Mouse (Mus musculus) R1 (cell line): ENCODE data around the gene Fndc11.
A peak's percentile ranks its signal among the peaks of the same experiment; 100 is the strongest.

Experiments
- DNase-seq: peaks from one replicate; pipeline ENCODE4 v3.0.0-alpha.2; 2018; ENCODE audit warnings: low read depth, low spot score

Fndc11 gene

DNA sequence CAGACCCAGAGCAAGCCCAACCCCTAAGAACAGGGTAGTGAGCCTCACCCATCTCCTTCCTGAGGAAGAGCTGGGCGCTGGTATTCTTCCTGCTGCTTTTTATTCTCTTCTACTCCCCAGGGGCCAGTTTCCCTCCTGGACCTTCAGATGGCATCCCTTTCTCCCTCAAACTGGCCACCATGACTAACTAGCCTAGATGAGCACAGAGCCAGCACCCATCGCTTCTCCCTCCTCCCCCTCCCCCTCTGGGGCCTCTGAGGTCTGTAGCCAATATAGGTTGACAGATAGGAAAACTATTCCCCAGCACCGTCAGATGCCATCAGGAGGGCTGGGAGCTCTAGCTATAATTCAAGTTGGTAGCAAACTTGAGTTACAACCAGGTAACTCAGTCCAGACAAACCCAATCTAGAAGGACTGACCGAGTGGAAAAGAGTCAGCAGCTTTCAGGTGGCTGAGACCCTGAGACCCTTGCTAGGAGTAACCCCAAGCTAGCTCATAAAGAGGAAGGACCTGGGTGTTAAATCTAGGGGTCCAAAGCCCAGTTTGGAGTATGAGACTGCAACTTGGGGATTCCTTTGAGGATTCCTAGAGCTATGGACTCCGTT, 830 bp upstream of the Fndc11 start:
- DNase-seq: no peak

DNA sequence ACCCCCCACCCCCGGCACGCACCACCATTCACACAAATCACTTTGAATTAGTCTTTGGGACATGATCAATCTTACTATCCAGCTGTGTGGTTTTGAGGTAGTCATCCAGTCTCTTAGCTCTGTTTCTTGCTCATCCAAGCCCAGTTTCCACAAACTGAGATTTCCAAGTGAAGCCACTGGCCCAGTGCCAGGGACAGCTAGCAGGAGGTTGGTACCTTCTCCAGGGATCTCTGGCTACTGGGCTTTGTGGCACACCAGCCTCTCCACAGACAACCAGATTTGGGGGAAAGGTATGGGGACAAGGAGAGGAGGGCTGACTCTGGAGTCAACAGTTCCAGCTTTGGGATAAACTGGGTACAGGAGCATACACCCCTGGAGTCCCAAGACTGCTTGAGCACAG, 548 bp downstream of the Fndc11 start:
- no peak for DNase-seq

DNA sequence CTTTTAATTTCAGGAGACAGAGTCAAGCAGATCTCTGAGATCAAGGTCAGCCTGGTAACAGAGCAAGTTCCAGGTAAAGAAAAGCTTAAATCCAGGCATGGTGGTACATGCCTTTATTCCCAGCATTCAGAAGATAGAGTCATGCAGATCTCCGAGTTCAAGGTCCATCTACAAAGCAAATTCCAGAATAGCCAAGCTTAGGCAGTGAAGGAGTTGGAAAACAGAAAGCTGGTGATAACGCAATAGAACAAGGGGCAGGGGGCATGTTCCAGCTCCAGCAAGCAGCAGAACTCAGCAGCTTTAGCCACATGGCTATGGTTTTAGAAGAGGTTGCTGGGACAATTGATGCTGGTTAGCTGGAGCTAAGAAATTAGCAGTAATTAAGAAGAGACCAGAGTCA, 5.2 kb downstream of the Fndc11 start:
- DNase-seq: no peak

DNA sequence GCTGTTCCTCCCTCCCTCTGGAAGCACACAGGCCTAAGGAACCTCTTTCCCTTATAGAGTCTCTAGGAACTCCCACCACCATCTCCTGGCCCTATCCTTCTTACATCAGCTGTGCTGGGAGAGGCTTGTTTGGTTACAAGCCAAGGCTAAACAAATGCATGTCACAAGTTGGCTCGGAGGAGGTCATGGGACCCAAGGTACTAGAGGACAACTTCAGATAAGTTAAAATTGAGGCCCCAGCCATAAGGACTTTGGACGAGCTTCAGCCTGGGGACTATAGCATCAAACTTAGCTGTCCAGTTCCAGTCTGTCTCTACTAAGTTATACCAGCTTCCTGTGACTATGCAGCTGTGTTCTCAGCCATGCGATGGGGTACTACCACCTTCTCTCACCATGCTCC, 7.3 kb downstream of the Fndc11 start:
- no peak for DNase-seq

DNA sequence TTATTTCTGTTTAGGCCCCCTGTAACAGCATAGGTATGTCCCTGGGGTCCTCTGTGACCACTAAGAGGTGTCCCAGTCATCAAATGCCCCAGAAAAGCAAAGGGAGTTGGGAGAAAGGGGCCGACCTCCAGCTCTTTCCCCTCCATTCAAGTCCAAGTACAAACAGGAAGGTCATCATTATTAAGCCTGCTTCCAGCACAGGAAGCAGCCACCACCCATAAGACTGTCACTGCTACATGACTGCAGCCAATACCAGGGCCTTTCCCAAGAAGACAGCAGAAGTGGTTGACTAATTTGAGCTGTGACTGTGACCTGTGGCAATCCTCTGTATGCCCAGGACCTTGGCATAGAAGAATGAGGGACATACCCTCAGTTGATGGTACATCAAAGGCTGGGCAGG, 8.5 kb downstream of the Fndc11 start:
- DNase-seq: no peak

DNA sequence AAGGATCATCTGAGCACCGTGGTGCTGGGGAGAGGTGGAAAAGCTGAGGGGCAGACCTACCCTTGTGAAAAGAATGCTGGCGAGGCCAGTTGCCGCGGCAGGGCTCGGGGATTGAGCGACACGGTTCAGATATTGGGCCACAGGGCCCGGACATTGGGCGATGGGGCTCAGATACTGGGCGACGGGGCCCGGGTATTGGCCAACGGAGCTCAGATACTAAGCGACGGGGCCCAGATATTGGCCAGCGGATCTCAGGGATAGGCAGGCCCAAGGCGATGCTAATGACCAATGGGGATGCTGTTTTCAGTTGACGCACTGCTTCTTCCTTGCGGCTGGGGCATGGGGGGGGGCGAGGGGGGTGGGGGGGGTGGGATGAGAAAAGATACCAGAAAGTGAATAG, 11.4 kb downstream of the Fndc11 start:
- peak; percentile 25 for DNase-seq

DNA sequence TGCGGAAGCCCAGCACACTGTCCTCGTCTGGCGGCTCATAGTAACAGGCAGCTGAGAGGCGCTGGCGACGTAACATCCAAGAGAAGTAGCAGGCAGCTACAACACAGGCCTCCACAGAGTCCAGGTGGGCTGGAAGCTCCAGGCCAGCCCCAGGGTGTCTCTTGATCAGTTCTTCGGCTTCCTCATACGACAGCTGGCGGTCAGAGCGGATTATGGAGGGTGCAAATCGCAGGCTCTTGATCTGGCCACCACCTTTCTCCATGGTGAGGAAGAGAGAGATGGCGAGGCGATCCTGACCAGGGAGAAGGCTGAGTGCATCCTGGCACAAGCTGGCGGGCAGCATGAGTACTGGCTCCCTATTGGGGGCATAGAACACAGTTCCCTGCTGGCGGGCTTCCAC, 13.6 kb downstream of the Fndc11 start:
- no peak for DNase-seq

DNA sequence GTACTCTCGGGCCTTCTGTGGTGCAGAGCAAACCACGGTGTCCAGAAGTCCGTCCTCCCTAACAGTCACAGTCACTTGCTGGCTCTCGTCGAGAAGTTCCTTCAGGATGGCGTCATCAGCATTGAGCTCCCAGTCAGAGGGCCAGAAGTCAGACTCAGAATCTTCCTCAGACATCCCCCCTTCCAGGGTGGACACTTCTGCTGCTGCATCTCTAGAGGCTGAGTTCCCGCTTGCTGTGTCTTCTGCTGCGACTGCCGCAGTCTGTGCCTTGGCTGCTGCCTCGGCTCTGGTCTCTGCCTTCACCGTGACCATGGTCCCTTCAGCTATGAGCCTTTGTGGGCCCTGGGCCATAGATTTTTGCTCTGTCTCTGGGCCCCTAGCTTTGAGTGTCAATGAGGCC, 14.9 kb downstream of the Fndc11 start:
- peak; percentile 3 for DNase-seq

DNA sequence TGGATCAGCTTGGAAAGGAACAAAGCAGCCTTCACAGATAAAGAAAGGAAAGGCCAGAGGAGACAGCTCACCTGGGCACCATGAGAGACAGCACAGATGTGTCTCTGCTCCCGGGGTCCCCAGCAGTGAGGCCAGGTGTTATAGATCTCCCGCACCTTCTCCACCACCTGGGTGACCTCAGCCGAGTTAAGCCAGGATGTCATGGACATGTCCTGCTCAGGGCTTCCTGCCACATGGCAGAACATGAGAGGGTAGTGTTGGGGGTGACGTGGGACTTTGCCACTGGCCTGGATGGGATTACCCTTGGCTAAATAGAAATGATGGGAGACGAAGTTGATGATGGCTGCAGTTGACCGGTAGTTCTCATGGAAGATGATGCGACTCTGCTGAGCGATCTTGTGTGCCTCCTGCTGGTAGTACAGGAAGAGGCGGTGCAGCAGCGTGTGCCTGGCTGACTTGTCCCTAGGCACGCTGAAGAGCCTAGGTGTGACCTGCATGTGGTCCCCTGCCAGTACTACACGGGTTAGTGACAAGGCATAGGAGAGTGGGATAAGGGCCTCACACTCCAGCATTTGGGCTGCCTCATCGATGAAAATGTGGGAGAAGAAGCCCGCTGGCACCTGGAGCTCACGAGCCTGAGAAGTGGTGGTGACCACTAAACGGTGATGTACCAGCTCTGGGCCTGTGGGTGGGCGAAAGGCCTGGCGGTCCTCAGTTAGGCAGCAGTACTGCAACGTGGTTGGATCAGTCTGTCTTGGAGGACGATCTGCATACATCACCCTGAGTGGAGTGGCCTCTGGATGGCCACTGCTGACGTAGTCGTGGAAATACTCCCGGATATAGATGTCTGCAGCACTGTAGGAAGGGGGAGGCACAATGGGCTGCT, 16.1 kb downstream of the Fndc11 start:
- DNase-seq: peak; percentile 39

DNA sequence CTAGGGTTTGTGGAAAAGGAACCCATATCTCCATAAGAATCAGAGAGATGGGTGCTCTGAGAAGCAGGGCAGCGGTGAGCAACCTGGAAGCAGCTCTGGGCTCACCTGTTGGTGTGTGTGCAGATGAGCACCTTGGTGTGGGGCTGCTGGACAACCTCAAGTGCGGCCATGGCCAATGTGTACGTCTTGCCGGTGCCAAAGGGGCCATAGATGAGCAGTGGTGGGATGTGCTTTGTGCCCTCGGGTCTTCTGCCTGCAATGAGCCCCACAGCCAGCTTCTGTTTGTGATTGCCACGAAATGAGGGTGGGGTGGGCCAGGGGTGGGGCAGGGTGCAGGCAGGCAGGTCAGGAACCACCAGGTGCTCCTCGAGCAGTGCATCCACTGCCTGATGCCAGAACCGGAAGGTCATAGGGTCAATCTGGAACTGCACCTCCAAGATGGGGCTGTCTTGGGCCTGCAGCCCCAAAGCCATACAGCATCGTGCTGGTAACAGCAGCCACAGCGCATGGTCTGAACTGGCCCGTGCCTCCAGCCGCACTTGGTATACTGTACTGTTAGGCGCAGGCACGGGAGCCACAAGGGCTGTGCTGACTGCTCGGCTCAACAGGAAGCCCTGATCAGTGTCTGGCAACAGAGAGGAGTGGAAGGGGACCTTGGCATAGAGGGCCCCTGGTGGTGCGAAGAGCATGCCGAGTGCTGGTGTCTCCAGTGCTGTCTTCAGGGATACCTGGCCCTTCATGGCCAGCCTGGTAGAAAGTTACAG, 17.6 kb downstream of the Fndc11 start:
- peak; percentile 17 for DNase-seq

DNA sequence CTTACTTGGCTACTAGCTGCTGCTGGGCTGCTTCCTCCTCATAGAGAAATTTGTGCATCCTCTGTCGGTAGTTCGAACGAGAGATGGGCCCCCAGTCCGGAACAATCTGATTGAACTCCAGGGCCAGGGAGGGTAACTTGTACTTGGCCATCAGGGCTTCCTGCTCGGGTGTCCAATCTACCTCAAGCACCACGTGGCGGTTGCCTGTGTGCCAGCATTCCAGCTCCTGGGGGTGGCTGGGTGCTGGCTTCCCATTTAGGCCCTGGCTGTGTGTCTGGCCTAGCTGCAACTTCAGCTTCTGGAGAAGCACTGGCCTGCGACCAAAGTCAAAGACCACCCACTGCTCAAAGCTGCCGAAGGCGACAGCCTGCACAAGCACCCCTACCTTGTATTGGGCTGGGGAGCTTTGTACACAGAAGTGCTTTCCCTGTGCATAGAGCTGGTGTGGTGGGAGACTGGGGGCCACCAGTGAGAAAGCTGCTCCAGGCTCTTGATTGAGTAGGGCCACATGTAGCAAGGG, 18.3 kb downstream of the Fndc11 start:
- DNase-seq: no peak

DNA sequence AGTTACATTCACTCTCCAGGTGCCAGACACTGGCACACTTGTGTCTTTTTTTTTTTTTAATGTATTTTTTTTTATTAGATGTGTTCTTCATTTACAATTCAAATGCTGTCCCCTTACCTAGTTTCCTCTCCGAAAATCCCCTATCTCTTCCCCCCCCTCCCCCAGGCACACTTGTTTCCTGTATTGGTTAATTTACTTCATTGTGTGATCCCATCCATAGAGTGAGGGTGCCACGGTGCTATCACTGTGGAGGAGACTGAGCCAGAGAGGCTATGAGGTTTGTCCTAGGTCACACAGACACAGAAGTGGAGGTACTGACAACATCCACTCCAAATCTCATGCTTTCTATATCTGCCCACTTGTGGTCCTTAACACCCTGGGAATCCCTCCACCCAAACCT, 19.0 kb downstream of the Fndc11 start:
- DNase-seq: no peak

DNA sequence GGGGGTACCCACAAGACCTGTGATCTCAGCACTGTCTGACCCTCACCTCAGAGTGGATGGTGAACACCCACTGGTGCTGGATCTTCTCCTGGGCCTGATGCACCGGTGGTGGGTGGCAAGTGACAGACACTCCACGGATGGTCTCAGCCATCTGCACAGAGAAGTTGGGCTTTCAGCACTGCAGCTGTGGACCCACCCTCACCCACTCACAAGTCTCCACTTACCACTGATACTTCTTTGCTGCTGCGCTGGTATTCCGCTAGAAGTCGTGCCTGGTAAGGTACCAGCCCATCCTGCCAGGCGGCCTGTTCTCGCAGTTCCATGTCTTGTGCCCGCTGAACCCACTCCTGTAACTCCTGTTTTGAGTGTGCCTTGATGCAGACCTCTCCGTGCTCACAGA, 19.4 kb downstream of the Fndc11 start:
- no peak for DNase-seq

DNA sequence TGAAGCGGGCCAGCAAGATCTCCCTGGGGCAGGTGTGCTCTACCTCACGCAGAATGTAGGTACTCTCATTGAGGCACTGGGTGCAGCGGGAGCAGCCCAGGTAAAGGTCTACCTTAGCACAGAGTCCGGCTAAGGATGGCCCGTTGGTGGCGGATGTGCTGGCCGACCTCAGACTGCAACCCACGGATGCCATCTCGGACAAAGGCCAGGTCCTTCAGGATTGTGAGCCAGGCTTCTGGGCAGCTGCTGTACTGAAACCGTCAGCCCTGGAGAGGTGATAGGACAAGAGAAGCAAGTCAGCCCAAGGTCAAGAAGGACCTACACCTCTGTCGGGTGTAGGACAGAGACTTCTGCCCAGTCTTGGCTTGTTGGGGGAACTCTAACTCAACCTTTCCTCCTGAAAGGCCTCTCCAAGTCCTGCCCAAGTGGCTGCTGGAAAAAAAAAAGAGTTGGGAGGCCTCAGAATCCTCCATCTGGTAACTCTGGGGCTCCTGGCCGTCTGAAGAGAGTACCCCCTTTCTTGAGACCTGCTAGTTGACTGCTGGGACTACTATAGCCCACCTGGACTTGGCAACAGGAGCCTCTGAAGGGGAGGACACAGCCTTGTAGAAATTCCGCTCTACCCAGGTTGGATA, 21.1 kb downstream of the Fndc11 start:
- DNase-seq: no peak

DNA sequence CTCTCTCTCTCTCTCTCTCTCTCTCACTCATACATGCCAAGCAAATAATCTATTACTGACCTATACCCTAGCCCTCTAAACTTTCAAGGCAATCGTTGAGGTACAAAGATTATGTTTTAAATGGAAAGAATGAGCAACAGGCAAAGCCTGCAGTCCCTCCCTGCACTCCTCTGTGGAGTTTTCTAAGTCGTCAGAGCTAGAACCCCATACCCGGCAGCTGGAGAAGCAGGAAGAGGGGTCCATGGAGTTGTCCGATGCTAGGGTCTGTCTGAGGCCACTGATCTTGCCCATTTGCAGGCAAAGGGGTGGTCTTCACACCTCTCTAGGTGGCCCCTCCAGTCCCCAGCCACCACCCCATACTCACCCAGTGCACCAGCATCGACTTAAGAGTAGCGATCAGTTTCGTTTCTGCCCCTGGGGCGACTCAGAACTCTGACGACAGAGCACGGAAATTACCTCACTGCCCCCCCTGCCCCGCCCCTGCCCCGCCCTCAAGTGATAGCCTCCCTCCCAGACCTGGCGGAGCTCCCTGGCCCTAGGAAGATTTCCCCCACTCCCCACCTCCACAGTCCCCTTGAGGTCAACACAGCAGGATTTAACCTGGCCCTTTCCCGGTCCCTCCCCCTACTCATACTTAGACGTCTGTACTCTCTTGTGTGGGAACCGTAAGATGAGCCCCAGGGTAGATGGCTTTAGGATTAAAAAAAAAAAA, 21.9 kb downstream of the Fndc11 start, which contains the start of gene Helz2:
Helz2 (minus strand) TSS at position 426 of the 712 bp plus-strand sequence.
- peak; percentile 39 for DNase-seq

DNA sequence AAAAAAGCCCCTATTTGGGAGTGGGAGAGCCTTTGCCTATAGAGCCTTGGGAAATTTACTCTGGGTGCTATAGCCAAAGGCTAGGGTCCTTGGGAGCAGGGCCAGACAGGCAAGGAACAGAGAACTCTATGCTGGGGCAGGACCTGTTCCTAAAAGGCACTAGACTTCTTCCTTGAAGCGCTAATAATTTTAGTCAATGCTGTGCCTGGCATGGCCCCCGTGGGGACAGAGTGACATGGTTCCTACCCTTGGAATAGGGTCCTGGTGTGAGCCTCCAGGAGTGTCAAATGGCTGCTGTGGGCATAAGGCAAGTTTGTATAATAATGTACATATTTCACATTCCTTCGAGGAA, 22.5 kb downstream of the Fndc11 start:
- no peak for DNase-seq

DNA sequence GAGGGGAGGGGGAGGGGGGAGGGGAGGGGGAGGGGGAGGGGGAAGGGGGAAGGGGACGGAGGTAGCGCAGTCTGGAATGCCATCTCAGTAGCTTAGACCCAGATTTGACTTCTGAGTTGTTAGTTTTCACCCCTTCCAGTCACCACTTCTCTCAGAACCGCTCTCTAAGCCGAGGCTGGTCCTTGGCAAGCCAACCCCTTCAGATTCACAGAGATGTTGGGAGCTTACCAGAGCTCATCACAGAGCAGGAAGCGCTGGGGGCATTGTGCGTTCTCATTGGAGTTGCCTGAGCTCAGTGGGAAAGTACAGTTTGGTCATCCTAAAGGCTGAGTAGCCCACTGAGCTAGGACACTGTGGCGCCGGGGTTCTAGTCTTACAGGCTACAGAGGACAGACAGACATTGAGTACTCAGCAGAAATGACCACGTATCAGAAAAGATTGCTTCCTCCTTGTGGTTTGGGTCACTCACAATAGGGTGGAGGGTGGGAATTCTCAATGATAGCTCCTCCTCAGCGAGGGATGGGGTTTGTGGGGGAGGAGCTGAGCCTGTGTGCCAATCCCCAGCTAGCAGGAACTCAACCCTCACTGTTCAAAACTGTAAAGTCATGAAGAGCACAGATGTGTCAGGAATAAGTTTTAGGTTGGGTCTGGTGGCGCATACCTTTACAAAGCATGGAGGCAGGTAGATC, 24.0 kb downstream of the Fndc11 start:
- peak; percentile 93 for DNase-seq

DNA sequence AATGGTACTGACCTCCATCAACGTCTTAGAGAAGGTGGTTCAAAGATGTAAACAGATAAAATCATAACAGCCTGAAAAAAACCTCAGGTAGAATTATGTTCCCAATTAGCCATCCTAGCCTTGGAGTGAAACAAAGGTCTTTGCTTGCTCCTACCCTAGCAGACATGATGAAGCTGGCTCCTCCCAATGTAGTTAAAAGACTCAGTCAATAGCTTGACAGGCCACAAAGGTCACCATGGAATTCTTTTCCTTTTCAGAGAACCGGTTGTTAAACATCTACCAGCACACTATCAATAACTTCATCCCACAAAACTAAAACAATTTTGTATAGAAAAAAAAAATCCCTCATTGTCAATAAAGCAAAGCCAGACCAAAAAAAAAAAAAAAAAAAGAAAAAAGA, 25.2 kb downstream of the Fndc11 start:
- peak; percentile 15 for DNase-seq

DNA sequence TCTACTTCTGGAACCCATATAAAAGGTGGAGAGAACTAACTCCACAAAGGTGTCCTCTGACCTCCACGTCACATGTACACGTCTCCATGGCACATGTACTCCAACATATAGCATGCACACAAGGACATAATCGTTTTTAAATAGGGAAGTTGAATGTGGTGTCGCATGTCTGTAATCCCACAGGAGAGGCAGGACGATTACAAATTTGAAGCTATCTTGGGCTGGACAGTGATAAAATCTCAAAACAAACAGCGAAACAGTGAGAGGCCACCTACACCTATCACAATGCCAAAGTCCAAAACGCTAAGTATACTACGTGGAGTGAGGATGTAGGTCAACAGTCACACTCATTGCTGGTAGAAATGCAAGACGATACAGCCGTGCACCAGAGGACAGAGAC, 29.4 kb downstream of the Fndc11 start:
- no peak for DNase-seq

DNA sequence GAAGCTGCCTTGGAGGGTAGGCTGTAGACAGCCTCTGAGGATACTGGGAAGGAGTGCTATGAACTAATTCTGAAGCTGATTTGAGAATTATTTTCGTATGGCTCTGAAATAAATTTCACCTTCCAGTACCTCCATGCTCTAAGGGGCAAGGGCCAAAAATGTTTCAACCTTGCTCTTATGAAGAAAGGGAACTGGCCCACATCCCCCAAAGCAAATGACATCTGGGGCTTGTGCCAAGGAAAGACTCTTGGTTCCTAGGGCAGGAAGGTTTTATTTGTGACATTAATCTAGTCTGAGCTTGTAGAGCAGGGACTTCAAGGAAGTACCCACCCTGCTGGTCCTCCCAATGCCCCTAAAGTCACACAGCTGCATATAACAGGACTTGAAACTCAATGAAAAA, 32.0 kb downstream of the Fndc11 start:
- DNase-seq: no peak

DNA sequence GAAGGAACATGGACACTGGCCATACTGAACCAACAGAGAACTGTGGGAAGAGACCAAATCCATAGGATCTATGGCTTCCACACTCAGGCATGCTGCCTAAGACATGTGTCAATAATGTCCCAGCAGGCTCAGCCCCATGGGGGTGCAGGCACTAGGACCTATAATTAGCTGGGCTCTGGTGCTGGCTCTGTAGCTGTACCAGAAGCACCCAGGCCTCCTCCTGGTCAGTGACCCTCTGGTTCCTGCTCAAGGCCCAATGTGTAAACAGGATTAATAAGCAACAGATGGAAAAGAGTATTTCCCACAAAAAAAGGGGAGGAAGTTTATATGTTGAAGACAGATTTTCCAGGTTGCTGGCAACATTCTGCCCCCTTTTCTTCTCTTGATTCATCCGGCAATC, 33.4 kb downstream of the Fndc11 start:
- no peak for DNase-seq
